Mouse (Mus musculus): ENCODE results near the gene Cutal. TPM values are rescaled to one million over a fixed set of nuclear protein-coding genes. Genes with fewer than 3 reads are reported as not detected.

Gene Cutal
- total RNA-seq, 2 experiments from 2014 or later, result 0.25 to 0.26 TPM

GRCm38 (mm10) chr2:34913218-34914068, 39.2 kb downstream of the Cutal start, which contains the start of gene Phf19:
Gene Phf19, minus strand, starts transcription at chr2:34914026.
- intact Hi-C loops (cut with DNase I), result no loop called here
- no peak for DNase-seq (ENCODE audit: low spot score in 2 of 2)

GRCm38 (mm10) chr2:34914069-34914822, 40.0 kb downstream of the Cutal start:
- peak; percentile 21 to 42 for DNase-seq (ENCODE audit: low spot score in 2 of 2)
- intact Hi-C loops (cut with DNase I), result no loop called here

GRCm38 (mm10) chr2:34914823-34915082, 40.6 kb downstream of the Cutal start:
- no peak for DNase-seq (ENCODE audit: low spot score in 2 of 2)
- intact Hi-C loops (cut with DNase I), result no loop called here

- no peak for DNase-seq (ENCODE audit: low spot score in 2 of 2)
- intact Hi-C loops (cut with DNase I), result no loop called here
These were observed 40.9 kb downstream of the Cutal start for GRCm38 (mm10) chr2:34915103-34915502.

- intact Hi-C loops (cut with DNase I), result no loop called here
- DNase-seq (ENCODE audit: low spot score in 2 of 2), result no peak
These were observed 45.9 kb downstream of the Cutal start for GRCm38 (mm10) chr2:34920144-34920543.

GRCm38 (mm10) chr2:34922729-34923128, 48.5 kb downstream of the Cutal start:
- DNase-seq (ENCODE audit: low spot score in 2 of 2), result no peak
- intact Hi-C loops (cut with DNase I), result no loop called here

GRCm38 (mm10) chr2:34927320-34927719, 53.1 kb downstream of the Cutal start:
- no peak for DNase-seq (ENCODE audit: low spot score in 2 of 2)
- intact Hi-C loops (cut with DNase I), result no loop called here

GRCm38 (mm10) chr2:34937460-34937859, 63.3 kb downstream of the Cutal start:
- DNase-seq (ENCODE audit: low spot score in 2 of 2), result no peak
- intact Hi-C loops (cut with DNase I), result no loop called here

- DNase-seq (ENCODE audit: low spot score in 2 of 2), result no peak
- intact Hi-C loops (cut with DNase I), result no loop called here
These were observed 64.3 kb downstream of the Cutal start for GRCm38 (mm10) chr2:34938269-34939208.

- intact Hi-C loops (cut with DNase I), result no loop called here
- DNase-seq (ENCODE audit: low spot score in 2 of 2), result no peak
These were observed 66.0 kb downstream of the Cutal start for GRCm38 (mm10) chr2:34940246-34940645.

- intact Hi-C loops (cut with DNase I), result no loop called here
These were observed 67.0 kb downstream of the Cutal start for GRCm38 (mm10) chr2:34941061-34941675.

More at GRCm38 (mm10) chr2:34941061-34941675, 67.0 kb downstream of the Cutal start:
- no peak for DNase-seq (ENCODE audit: low spot score in 2 of 2)

Other genes starting within 250 kb of the Cutal start
- gene Gapvd1, start 119.2 kb upstream of the Cutal start, total RNA-seq (2021), result 100 to 1,000 TPM; 105 to 106 TPM
- 100 to 1,000 TPM; 260 to 334 TPM for gene Hspa5, start 102.4 kb upstream of the Cutal start, total RNA-seq (2021)
- gene Rabepk, start 74.5 kb upstream of the Cutal start, total RNA-seq (2021), result 10 to 100 TPM; 25.8 to 26.2 TPM
- gene Fbxw2, start 48.1 kb upstream of the Cutal start, total RNA-seq (2021), result 10 to 100 TPM; 90.7 to 98.6 TPM
- gene Gm34653, start 41.4 kb upstream of the Cutal start, total RNA-seq (2021), result not detected
- gene Psmd5, start 572 bp downstream of the Cutal start, total RNA-seq (2021), result 10 to 100 TPM; 27.4 to 30.8 TPM
- under 1 TPM; 0.68 to 0.82 TPM for gene Phf19, start 39.6 kb downstream of the Cutal start, total RNA-seq (2021)
- under 1 TPM; 0.59 to 0.78 TPM for gene Traf1, start 87.4 kb downstream of the Cutal start, total RNA-seq (2021)
- under 1 TPM; 0.47 to 0.77 TPM for gene Hc, start 187.0 kb downstream of the Cutal start, total RNA-seq (2021)
- gene AI182371, start 227.1 kb downstream of the Cutal start, total RNA-seq (2021), result under 1 TPM; 0.22 to 0.44 TPM
- gene Cntrl, start 235.1 kb downstream of the Cutal start, total RNA-seq (2021), result 1 to 10 TPM; 8.0 to 8.3 TPM